Mouse (Mus musculus) embryonic fibroblast, embryonic 13.5 days (primary cell): ENCODE data around the gene Gpr87.

Source experiments
- CTCF ChIP-seq: IDR thresholded peaks from 2 replicates; pipeline ENCODE4 v1.5.1; 2011; ENCODE audit warnings: mild to moderate bottlenecking, control low read depth, low read length, moderate library complexity, borderline replicate concordance; ENCODE audit not compliant: insufficient read depth
- POLR2A ChIP-seq: IDR thresholded peaks from 2 replicates; pipeline ENCODE4 v1.6.1; 2011; ENCODE audit warnings: low read depth, mild to moderate bottlenecking, control low read depth, low read length, moderate library complexity

- TF ChIP-seq POLR2A, result no peak
- no peak for TF ChIP-seq CTCF
Measured at GRCm38 (mm10) chr3:59169921-59170627, 24.8 kb downstream of the Gpr87 start.
